Mouse (Mus musculus): ENCODE results near the gene Pla1a. TPM values are rescaled to one million over a fixed set of nuclear protein-coding genes. Genes with fewer than 3 reads are reported as not detected.
A peak's percentile ranks its signal among the peaks of the same experiment; 100 is the strongest.

Pla1a gene
- polyA plus RNA-seq, 1 experiment from 2014 or later: 1.3 TPM

DNA sequence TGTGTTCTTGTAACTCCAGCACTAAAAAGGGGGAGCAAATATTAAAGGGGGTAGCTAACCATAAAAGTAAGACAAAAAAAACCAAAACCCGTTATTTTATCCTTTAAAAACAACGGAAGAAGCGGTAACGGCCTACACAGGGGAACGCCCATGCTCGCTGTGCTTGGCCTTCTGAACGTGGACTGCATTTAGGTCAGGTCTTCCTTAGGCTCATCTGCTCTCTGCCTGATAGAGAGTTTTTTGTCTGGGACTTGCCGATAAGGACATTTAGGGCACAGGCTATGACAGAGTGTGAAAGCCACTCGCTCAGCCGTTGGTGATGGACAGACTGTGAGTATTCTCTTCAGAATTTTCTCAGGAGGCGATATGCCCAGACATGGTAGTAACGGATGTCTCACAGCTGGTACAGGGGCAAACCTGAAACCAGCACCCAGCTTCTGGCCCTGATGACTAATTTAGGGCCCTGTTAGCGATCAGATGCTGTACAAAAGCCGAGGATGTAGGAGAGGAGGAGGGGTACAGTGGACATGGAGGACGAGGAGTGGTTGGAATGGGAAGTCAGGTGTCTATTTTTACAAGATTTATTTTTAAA, 61.1 kb downstream of the Pla1a start:
- H3K9ac ChIP-seq (ENCODE audit: low read length): peak overlapping the region; percentile 26; the same call in 1 of the 2 replicates
- H3K27me3 ChIP-seq (ENCODE audit: control insufficient read depth, insufficient read depth, low read length): no peaks in the 10 kb centered on the region
- H3K27ac ChIP-seq (replicated peaks in 1 of 2; ENCODE audit: control insufficient read depth in 1 of 2, insufficient read depth in 1 of 2, low read depth in 2 of 2, low read length in 2 of 2): peak overlapping the region in 1 of 2 experiments; percentile 29; a peak in 1 of 4 replicates
- no peaks in the 10 kb centered on the region for H3K9me3 ChIP-seq (ENCODE audit: control insufficient read depth, low read length)
- H3K4me2 ChIP-seq (ENCODE audit: low read length): peak overlapping the region; percentile 11; the same call in 1 of the 2 replicates
- H3K4me1 ChIP-seq (ENCODE audit: control insufficient read depth in 2 of 2, insufficient read depth in 2 of 2, low read length in 2 of 2): peaks cover 34 to 80% of the 10 kb centered on the region in 2 experiments
- WGBS: 58% methylated on average over 15 of the region's 15 CpGs
- H3K4me3 ChIP-seq (ENCODE audit: control insufficient read depth in 1 of 2, insufficient read depth in 1 of 2, low read depth in 1 of 2, low read length in 2 of 2): no peak overlapping the region
- H3K36me3 ChIP-seq (ENCODE audit: control insufficient read depth, insufficient read depth, low read length): peaks cover 82% of the 10 kb centered on the region
- ATAC-seq (ENCODE audit: insufficient number of reproducible peaks, insufficient read depth, low FRiP score, low read depth): no peak

DNA sequence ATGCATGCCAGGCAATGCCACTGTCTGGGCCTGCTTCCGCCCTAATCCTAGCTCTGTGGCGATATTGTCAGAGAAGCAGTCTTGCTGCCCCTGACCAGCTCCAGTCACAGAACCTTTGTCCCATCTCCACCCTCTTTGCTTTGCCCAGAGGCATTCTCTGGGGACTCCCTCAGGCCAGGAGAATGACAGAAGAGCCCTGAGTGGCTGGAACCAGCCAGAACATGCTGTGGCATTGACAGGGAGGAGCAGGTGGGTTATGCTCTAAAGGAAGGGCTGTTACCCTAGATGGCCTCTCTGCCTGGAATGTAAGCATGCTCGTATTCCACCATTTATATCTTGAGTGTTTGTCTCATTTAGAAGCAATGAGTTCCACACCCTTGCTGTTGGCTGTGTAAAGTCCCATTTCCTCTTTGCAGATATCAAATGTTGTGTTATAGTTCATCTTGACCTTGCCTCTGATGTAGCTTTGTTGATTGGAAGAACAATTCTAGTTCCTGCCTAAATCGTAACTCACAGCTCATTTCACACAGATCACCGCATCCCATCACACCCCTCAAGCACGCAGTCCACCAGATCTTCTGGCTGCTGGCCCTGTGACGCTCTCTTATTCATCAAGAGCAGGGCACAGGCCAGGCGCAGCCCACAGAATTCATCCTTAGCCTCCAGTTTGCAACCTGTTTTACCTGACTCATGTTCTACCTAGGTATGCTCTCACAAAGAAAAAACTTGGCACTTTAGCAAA, 62.1 kb downstream of the Pla1a start:
- H3K9ac ChIP-seq (ENCODE audit: low read length): 0 out of 2 replicates have a peak overlapping the region, but pooled peaks have one; percentile 26
- H3K27ac ChIP-seq (replicated peaks in 1 of 2; ENCODE audit: control insufficient read depth in 1 of 2, insufficient read depth in 1 of 2, low read depth in 2 of 2, low read length in 2 of 2): 0 out of 4 replicates have a peak overlapping the region, but pooled peaks of 1 of the 2 experiments have one; percentile 24
- 52% methylated on average over 8 of the region's 8 CpGs for WGBS
- H3K4me1 ChIP-seq (ENCODE audit: control insufficient read depth in 2 of 2, insufficient read depth in 2 of 2, low read length in 2 of 2): peaks cover 28 to 72% of the 10 kb centered on the region in 2 experiments
- H3K4me2 ChIP-seq (ENCODE audit: low read length): 0 out of 2 replicates have a peak overlapping the region, but pooled peaks have one; percentile 11
- no peaks in the 10 kb centered on the region for H3K9me3 ChIP-seq (ENCODE audit: control insufficient read depth, low read length)
- ATAC-seq (ENCODE audit: insufficient number of reproducible peaks, insufficient read depth, low FRiP score, low read depth): no peak
- no peak overlapping the region for H3K4me3 ChIP-seq (ENCODE audit: control insufficient read depth in 1 of 2, insufficient read depth in 1 of 2, low read depth in 1 of 2, low read length in 2 of 2)
- H3K36me3 ChIP-seq (ENCODE audit: control insufficient read depth, insufficient read depth, low read length): peaks cover 78% of the 10 kb centered on the region
- no peaks in the 10 kb centered on the region for H3K27me3 ChIP-seq (ENCODE audit: control insufficient read depth, insufficient read depth, low read length)

DNA sequence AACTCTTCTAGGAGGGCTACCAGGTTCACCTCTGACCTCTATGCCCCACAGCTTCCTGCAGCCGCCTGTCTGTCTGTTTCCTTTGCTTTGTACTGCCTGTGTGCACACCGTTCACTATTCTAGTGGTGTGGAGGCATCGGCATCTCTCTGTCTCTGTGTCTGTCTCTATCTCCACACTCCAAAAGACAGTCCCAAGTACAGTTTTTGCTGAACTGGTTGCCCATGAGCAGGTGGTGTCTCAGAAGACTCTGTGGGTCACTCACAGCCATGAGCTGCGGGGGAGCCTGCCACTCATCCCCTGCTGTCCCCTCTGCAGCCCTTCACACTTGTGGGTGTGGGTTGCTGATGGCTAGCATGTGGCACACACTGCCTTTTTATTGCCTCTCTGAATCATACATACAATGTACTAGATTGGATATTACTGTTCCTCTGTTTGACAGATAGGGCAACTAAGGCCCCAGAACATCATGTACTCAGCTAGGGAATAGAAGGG, 62.9 kb downstream of the Pla1a start:
- Histone ChIP-seq H3K4me2 (ENCODE audit: low read length) (peak overlapping the region; percentile 51; the same call in 1 of the 2 replicates), H3K9me3 (ENCODE audit: control insufficient read depth, low read length) (no peaks in the 10 kb centered on the region), H3K4me3 (ENCODE audit: control insufficient read depth in 1 of 2, insufficient read depth in 1 of 2, low read depth in 1 of 2, low read length in 2 of 2) (no peak overlapping the region), H3K9ac (ENCODE audit: low read length) (peak overlapping the region; percentile 43; the same call in 1 of the 2 replicates), H3K36me3 (ENCODE audit: control insufficient read depth, insufficient read depth, low read length) (peaks cover 78% of the 10 kb centered on the region), H3K27ac (replicated peaks in 1 of 2; ENCODE audit: control insufficient read depth in 1 of 2, insufficient read depth in 1 of 2, low read depth in 2 of 2, low read length in 2 of 2) (peak overlapping the region in 1 of 2 experiments; percentile 34; a peak in 2 of 4 replicates), H3K27me3 (ENCODE audit: control insufficient read depth, insufficient read depth, low read length) (no peaks in the 10 kb centered on the region), H3K4me1 (ENCODE audit: control insufficient read depth in 2 of 2, insufficient read depth in 2 of 2, low read length in 2 of 2) (peaks cover 26 to 64% of the 10 kb centered on the region in 2 experiments)
- WGBS: 73% methylated on average over 4 of the region's 4 CpGs
- ATAC-seq (ENCODE audit: insufficient number of reproducible peaks, insufficient read depth, low FRiP score, low read depth): no peak

DNA sequence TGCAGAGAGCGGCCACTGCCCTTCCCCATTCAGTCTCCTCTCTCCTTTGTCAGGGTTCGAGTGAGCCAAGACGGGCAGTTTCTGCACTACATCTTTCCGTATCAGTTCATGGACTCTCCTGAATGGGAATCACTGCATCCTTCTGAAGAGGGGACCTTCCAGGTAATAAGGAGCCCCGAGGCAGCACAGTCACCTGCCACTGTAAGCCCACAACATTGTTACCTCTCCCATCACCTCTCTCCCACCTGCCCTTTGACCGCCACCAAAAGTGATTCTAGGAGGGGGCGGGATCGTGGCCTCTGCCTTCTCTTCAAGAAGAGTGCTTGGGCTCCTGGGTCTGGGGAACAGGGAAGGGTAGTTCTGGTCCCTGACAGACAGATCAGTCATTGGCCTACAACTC, 63.5 kb downstream of the Pla1a start:
- H3K36me3 ChIP-seq (ENCODE audit: control insufficient read depth, insufficient read depth, low read length): peaks cover 75% of the 10 kb centered on the region
- peak overlapping the region; percentile 51; the same call in 1 of the 2 replicates for H3K4me2 ChIP-seq (ENCODE audit: low read length)

DNA sequence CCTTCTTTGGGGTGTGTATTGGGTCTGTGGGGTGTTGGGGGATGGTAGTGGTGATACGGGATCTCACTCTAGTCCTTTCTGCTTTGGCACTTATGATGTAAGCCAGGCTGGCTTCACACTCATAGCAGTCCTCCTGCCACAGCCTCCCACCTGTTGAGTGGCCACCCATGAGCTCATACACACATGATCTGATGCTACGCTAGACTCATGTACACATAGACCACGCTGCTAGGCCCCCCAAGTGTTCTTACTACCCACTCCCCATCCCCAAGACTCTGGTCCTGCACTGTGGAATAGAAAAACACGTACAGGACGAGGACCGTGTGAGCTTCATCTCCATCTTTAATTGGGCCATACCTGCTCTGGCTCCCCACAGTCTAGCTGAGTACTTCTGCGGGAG, 63.9 kb downstream of the Pla1a start:
- H3K4me3 ChIP-seq (ENCODE audit: control insufficient read depth in 1 of 2, insufficient read depth in 1 of 2, low read depth in 1 of 2, low read length in 2 of 2): no peak overlapping the region
- ATAC-seq (ENCODE audit: insufficient number of reproducible peaks, insufficient read depth, low FRiP score, low read depth): no peak
- H3K9ac ChIP-seq (ENCODE audit: low read length): peak overlapping the region; percentile 43
- H3K27ac ChIP-seq (replicated peaks in 1 of 2; ENCODE audit: control insufficient read depth in 1 of 2, insufficient read depth in 1 of 2, low read depth in 2 of 2, low read length in 2 of 2): 0 out of 4 replicates have a peak overlapping the region, but pooled peaks of 1 of the 2 experiments have one; percentile 38
- H3K27me3 ChIP-seq (ENCODE audit: control insufficient read depth, insufficient read depth, low read length): no peaks in the 10 kb centered on the region
- peak overlapping the region; percentile 51 for H3K4me2 ChIP-seq (ENCODE audit: low read length)
- WGBS: 63% methylated on average over 7 of the region's 7 CpGs
- peaks cover 70% of the 10 kb centered on the region for H3K36me3 ChIP-seq (ENCODE audit: control insufficient read depth, insufficient read depth, low read length)
- H3K9me3 ChIP-seq (ENCODE audit: control insufficient read depth, low read length): no peaks in the 10 kb centered on the region
- peaks cover 19 to 54% of the 10 kb centered on the region in 2 experiments for H3K4me1 ChIP-seq (ENCODE audit: control insufficient read depth in 2 of 2, insufficient read depth in 2 of 2, low read length in 2 of 2)

More for the DNA sequence above, 63.5 kb downstream of the Pla1a start:
- no peaks in the 10 kb centered on the region for H3K27me3 ChIP-seq (ENCODE audit: control insufficient read depth, insufficient read depth, low read length)
- 75% methylated on average over 8 of the region's 8 CpGs for WGBS
- peaks cover 22 to 58% of the 10 kb centered on the region in 2 experiments for H3K4me1 ChIP-seq (ENCODE audit: control insufficient read depth in 2 of 2, insufficient read depth in 2 of 2, low read length in 2 of 2)
- no peak for ATAC-seq (ENCODE audit: insufficient number of reproducible peaks, insufficient read depth, low FRiP score, low read depth)
- peak overlapping the region; percentile 43; the same call in 1 of the 2 replicates for H3K9ac ChIP-seq (ENCODE audit: low read length)
- no peak overlapping the region for H3K4me3 ChIP-seq (ENCODE audit: control insufficient read depth in 1 of 2, insufficient read depth in 1 of 2, low read depth in 1 of 2, low read length in 2 of 2)
- H3K27ac ChIP-seq (replicated peaks in 1 of 2; ENCODE audit: control insufficient read depth in 1 of 2, insufficient read depth in 1 of 2, low read depth in 2 of 2, low read length in 2 of 2): 0 out of 4 replicates have a peak overlapping the region, but pooled peaks of 1 of the 2 experiments have one; percentile 38
- no peaks in the 10 kb centered on the region for H3K9me3 ChIP-seq (ENCODE audit: control insufficient read depth, low read length)

DNA sequence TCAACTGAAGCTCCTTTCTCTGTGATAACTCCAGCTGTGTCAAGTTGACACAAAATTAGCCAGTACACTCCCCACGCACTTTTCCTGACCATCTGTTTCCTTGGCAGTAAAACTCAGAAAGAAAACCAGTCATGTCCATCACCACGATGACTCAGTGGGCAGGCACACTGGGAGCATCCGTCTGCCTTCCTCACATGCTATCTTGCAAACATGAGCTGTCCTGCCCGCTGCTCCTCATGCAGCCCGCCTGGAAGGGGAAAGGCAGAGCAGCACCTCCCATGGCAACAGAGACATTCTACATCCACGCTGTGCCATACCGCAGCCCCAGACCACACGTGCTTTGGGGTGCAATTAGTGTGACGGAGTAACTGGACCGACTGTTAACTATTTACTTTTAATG, 64.6 kb downstream of the Pla1a start:
- Histone ChIP-seq H3K4me1 (ENCODE audit: control insufficient read depth in 2 of 2, insufficient read depth in 2 of 2, low read length in 2 of 2) (peaks cover 14 to 50% of the 10 kb centered on the region in 2 experiments), H3K27ac (replicated peaks in 1 of 2; ENCODE audit: control insufficient read depth in 1 of 2, insufficient read depth in 1 of 2, low read depth in 2 of 2, low read length in 2 of 2) (no peak overlapping the region; a peak in 1 of 4 replicates), H3K36me3 (ENCODE audit: control insufficient read depth, insufficient read depth, low read length) (peaks cover 64% of the 10 kb centered on the region), H3K4me3 (ENCODE audit: control insufficient read depth in 1 of 2, insufficient read depth in 1 of 2, low read depth in 1 of 2, low read length in 2 of 2) (peak overlapping the region in 1 of 2 experiments; percentile 2; a peak in 1 of 4 replicates), H3K4me2 (ENCODE audit: low read length) (peak overlapping the region; percentile 51), H3K9ac (ENCODE audit: low read length) (peak overlapping the region; percentile 43), H3K27me3 (ENCODE audit: control insufficient read depth, insufficient read depth, low read length) (no peaks in the 10 kb centered on the region), H3K9me3 (ENCODE audit: control insufficient read depth, low read length) (no peaks in the 10 kb centered on the region)
- ATAC-seq (ENCODE audit: insufficient number of reproducible peaks, insufficient read depth, low FRiP score, low read depth): no peak
- WGBS: 21% methylated on average over 10 of the region's 10 CpGs

DNA sequence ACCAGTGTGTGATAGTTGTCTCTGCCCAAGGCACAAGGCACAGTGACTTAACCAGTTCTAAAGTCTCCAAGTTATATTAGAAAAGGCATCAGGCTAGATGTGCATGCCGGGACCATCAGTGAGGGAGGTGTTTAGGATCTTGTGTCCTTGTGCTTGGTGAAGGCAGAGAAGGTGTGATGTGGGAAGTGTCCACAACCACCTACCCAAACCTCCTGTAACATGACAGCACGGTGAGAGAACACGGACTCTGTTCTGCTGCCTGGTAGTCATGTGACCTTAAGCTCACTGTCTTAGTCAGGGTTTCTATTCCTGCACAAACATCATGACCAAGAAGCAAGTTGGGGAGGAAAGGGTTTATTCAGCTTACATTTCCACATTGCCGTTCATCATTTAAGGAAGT, 66.7 kb downstream of the Pla1a start:
- Histone ChIP-seq H3K27me3 (ENCODE audit: control insufficient read depth, insufficient read depth, low read length) (no peaks in the 10 kb centered on the region), H3K36me3 (ENCODE audit: control insufficient read depth, insufficient read depth, low read length) (peaks cover 45% of the 10 kb centered on the region), H3K9ac (ENCODE audit: low read length) (peak overlapping the region; percentile 98), H3K4me3 (ENCODE audit: control insufficient read depth in 1 of 2, insufficient read depth in 1 of 2, low read depth in 1 of 2, low read length in 2 of 2) (peak overlapping the region; percentile 73 to 93), H3K4me2 (ENCODE audit: low read length) (peak overlapping the region; percentile 80), H3K4me1 (ENCODE audit: control insufficient read depth in 2 of 2, insufficient read depth in 2 of 2, low read length in 2 of 2) (peaks cover 24 to 48% of the 10 kb centered on the region in 2 experiments), H3K9me3 (ENCODE audit: control insufficient read depth, low read length) (no peaks in the 10 kb centered on the region), H3K27ac (replicated peaks in 1 of 2; ENCODE audit: control insufficient read depth in 1 of 2, insufficient read depth in 1 of 2, low read depth in 2 of 2, low read length in 2 of 2) (peak overlapping the region; percentile 14 to 99; a peak in 3 of 4 replicates)
- WGBS: 24% methylated on average over 4 of the region's 4 CpGs
- no peak for ATAC-seq (ENCODE audit: insufficient number of reproducible peaks, insufficient read depth, low FRiP score, low read depth)

All from heart, embryonic 14.5 days (tissue).